Mouse (Mus musculus): ENCODE measurements around the gene Eogt. TPM values are rescaled to one million over a fixed set of nuclear protein-coding genes. Genes with fewer than 3 reads are reported as not detected.

Gene Eogt
- 60.9 TPM for polyA plus RNA-seq (2014; fragmentation: Illumina TruSeq; extraction: RNeasy Lipid Tissue Mini Kit (QIAGEN cat#74804); ENCODE audit: low read depth, low replicate concordance)

GRCm38 (mm10) chr6:97148383-97149251 lies at the start of gene Eogt:
Gene Eogt (minus strand): TSS chr6:97149182.

GRCm38 (mm10) chr6:97178491-97179366 lies 29.7 kb upstream of the Eogt start, which contains the start of gene Tmf1:
Gene Tmf1 (minus strand): TSS chr6:97179122.

GRCm38 (mm10) chr6:97060074-97060681 lies 88.8 kb downstream of the Eogt start, which contains the start of gene Fam19a4:
Gene Fam19a4 (minus strand): TSS chr6:97060413.

Other genes with a start within 250 kb of the Eogt start
- gene Fam19a4, start 88.8 kb downstream of the Eogt start, polyA plus RNA-seq (2014; fragmentation: Illumina TruSeq; extraction: RNeasy Lipid Tissue Mini Kit (QIAGEN cat#74804); ENCODE audit: low read depth, low replicate concordance), result 1.4 TPM
- 60.9 TPM for gene Tmf1, start 29.9 kb upstream of the Eogt start, polyA plus RNA-seq (2014; fragmentation: Illumina TruSeq; extraction: RNeasy Lipid Tissue Mini Kit (QIAGEN cat#74804); ENCODE audit: low read depth, low replicate concordance)
- gene Uba3, start 56.5 kb upstream of the Eogt start, polyA plus RNA-seq (2014; fragmentation: Illumina TruSeq; extraction: RNeasy Lipid Tissue Mini Kit (QIAGEN cat#74804); ENCODE audit: low read depth, low replicate concordance), result 243 TPM
- gene Arl6ip5, start 61.5 kb upstream of the Eogt start, polyA plus RNA-seq (2014; fragmentation: Illumina TruSeq; extraction: RNeasy Lipid Tissue Mini Kit (QIAGEN cat#74804); ENCODE audit: low read depth, low replicate concordance), result 141 TPM
- 0.58 TPM for gene Lmod3, start 103.6 kb upstream of the Eogt start, polyA plus RNA-seq (2014; fragmentation: Illumina TruSeq; extraction: RNeasy Lipid Tissue Mini Kit (QIAGEN cat#74804); ENCODE audit: low read depth, low replicate concordance)

All from adrenal gland, adult 10 weeks (tissue).